Mouse (Mus musculus) thymus, adult 2 months (tissue): ENCODE data around the gene Arhgap40.

Experiments
- CTCF ChIP-seq: fragments of 200-500 bp; IDR thresholded peaks from 2 replicates; pipeline ENCODE4 v1.5.1; 2012; ENCODE audit warnings: mild to moderate bottlenecking, control low read depth, low read length, moderate library complexity, borderline replicate concordance; ENCODE audit not compliant: control insufficient read depth, poor library complexity, insufficient read depth; ENCODE audit errors: extremely low read depth
- POLR2A ChIP-seq: fragments of 200-500 bp; IDR thresholded peaks from 2 replicates; pipeline ENCODE4 v1.6.1; 2012; ENCODE audit warnings: mild to moderate bottlenecking, low read length, control low read depth, moderate library complexity; ENCODE audit not compliant: control insufficient read depth, poor library complexity, insufficient read depth; ENCODE audit errors: extremely low read depth

DNA sequence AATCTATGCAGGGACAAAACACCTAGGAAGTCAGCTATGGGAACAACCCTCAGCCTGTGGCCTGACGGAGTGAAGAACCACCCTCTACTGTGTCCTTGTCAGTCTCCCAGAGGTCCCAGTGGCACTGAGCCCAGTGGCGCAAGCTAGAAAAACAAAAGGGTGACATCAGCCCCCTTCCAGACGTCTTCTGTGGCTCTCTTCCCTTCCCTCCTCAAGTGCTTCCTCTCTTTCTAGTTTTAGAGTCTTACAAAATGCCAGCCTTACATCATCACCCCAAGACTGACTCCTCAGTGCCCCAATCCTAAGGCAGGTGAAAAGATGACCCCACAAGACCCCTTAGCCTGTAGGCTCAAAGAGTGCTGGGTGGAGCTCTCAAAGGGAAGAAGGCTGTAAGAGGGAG, 77.9 kb downstream of the Arhgap40 start:
- TF ChIP-seq CTCF, result no peak
- TF ChIP-seq POLR2A, result no peak
